Mouse (Mus musculus) kidney, embryonic 15.5 days (tissue): ENCODE results near the gene Stxbp4. TPM values are rescaled to one million over a fixed set of nuclear protein-coding genes. Genes with fewer than 3 reads are reported as not detected.

Experiments
- ATAC-seq: fragments of 200-750 bp; cut with Nextera tagmentation; replicated peaks from 2 replicates; pipeline ENCODE4 v1.8.0; 2017; ENCODE audit warnings: moderate TSS enrichment; ENCODE audit not compliant: low FRiP score
- H3K27ac ChIP-seq: fragments of 300-500 bp; sonication (generic); 2 replicates; pipeline ENCODE4 v1.5.1; 2015; ENCODE audit warnings: mild to moderate bottlenecking, inconsistent platforms
- H3K27me3 ChIP-seq: fragments of 300-500 bp; sonication (generic); 2 replicates; pipeline ENCODE4 v1.6.1; 2015; ENCODE audit warnings: inconsistent platforms
- H3K36me3 ChIP-seq: fragments of 300-500 bp; sonication (generic); 2 replicates; pipeline ENCODE4 v1.6.1; 2015; ENCODE audit warnings: inconsistent platforms
- H3K4me1 ChIP-seq: fragments of 300-500 bp; sonication (generic); 2 replicates; pipeline ENCODE4 v1.6.1; 2015; ENCODE audit warnings: inconsistent platforms
- H3K4me2 ChIP-seq: fragments of 300-500 bp; sonication (generic); 2 replicates; pipeline ENCODE4 v1.6.1; 2015; ENCODE audit warnings: moderate library complexity, mild to moderate bottlenecking, inconsistent platforms
- H3K4me3 ChIP-seq: fragments of 300-500 bp; sonication (generic); replicated peaks from 2 replicates; pipeline ENCODE4 v1.5.1; 2015; ENCODE audit warnings: mild to moderate bottlenecking, inconsistent platforms
- H3K9ac ChIP-seq: fragments of 300-500 bp; sonication (generic); 2 replicates; pipeline ENCODE4 v1.6.1; 2015; ENCODE audit warnings: mild to moderate bottlenecking, inconsistent platforms
- H3K9me3 ChIP-seq: fragments of 300-500 bp; sonication (generic); replicated peaks from 2 replicates; pipeline ENCODE4 v1.6.1; 2016; ENCODE audit warnings: inconsistent platforms
- WGBS: fragments of 180-500 bp; shearing (Covaris S2); methylation state at CpG from one replicate; pipeline ENCODE4 v1.1.7; 2015; ENCODE audit warnings: mixed read lengths; 5-methylcytosine and 5-hydroxymethylcytosine counted together
- polyA plus RNA-seq: library from polyadenylated mRNA; unstranded; fragments of >200 nt; fragmentation: Nextera tagmentation; extraction: Ambion mirVana; gene quantifications from 2 replicates; pipeline ENCODE4 v1.2.1, GENCODE M21; 2015

Gene Stxbp4
- polyA plus RNA-seq, 1 experiment from 2014 or later: 28.0 TPM

DNA sequence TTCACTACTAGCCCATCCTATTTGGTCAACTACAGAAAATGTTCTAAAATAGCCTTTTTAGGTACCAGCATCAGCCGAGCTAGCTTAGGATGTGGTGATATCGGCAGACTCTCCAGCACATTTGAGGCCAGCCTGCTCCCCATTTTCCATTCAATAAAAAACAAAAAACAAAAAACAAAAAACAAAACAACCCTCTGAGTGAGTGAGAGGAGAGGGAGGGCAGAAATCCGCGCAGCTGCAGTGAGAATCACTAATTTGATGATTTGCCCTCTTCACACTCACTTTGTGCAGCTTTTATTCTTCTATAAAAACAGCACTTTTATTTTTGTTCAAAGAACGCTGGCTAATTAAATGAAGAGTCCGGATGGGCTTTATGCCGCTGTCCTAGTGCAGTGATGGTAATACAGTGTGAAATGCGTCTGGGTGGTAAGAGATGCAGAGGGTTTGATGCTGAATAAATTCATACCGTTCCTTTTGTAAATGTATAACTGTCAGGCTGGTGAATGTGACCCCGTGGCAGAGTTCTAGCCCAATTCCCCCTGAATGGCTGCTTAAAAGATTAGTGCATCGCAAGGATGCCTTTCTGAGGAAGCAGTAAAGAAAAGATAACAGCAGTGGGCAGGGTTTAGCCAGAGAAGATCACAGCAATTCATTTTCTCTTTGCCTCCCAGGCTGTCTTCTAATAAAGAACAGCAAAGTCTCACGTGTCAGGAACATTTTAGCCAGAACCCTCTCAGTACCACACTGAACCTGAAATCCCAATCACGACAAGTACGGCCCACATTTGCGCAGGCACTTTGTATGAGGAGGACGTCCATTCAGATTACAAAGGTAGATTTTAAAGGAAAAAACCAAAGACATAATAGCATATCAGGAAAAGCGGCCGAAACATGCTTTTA is 85.3 kb downstream of the Stxbp4 start:
- Histone ChIP-seq H3K9ac (no peak overlapping the region), H3K36me3 (no peaks in the 10 kb centered on the region), H3K4me2 (no peak overlapping the region), H3K27ac (no peak overlapping the region), H3K4me3 (no peak overlapping the region), H3K9me3 (no peaks in the 10 kb centered on the region), H3K27me3 (no peaks in the 10 kb centered on the region), H3K4me1 (0 out of 2 replicates have a peak, but pooled peaks cover 12% of the 10 kb centered on the region)
- no peak for ATAC-seq
- WGBS: 80% methylated on average over 18 of the region's 18 CpGs

GRCm38 (mm10) chr11:90548560-90548959 is 89.3 kb downstream of the Stxbp4 start:
- no peak overlapping the region for H3K4me3 ChIP-seq
- H3K27me3 ChIP-seq: no peaks in the 10 kb centered on the region
- ATAC-seq: no peak

DNA sequence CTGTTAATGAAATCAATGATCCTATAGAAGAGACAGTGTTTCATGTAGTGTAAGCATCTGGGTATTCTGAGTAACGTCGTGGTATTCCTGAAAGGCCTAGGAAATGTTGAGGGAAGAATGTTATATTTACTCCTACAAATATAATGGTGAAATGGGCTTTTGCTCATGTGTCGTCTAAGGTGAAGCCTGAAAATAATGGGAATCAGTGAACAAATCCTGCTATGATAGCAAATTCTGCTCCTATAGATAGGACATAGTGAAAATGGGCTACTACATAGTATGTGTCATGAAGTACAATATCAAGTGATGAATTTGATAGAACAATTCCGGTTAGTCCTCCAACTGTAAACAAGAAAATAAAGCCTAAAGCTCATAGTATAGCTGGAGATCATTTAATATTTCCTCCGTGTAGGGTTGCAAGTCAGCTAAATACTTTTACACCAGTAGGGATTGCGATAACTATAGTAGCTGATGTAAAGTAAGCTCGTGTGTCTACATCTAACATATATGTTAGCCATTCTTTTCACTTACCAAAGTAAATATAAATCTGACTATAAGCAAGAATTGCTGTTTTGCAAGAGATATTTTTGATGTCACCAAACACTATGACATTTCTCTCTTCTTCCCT is 99.1 kb downstream of the Stxbp4 start:
- WGBS: 93% methylated on average over 7 of the region's 7 CpGs
- no peak overlapping the region for H3K9ac ChIP-seq
- no peaks in the 10 kb centered on the region for H3K4me1 ChIP-seq
- ATAC-seq: no peak
- H3K4me2 ChIP-seq: no peak overlapping the region
- peaks cover 18% of the 10 kb centered on the region for H3K36me3 ChIP-seq
- H3K9me3 ChIP-seq: no peaks in the 10 kb centered on the region
- H3K27me3 ChIP-seq: no peaks in the 10 kb centered on the region
- H3K27ac ChIP-seq: no peak overlapping the region
- no peak overlapping the region for H3K4me3 ChIP-seq

More at GRCm38 (mm10) chr11:90548560-90548959, 89.3 kb downstream of the Stxbp4 start:
- WGBS: 67% methylated on average over 13 of the region's 13 CpGs
- Histone ChIP-seq H3K9me3 (no peaks in the 10 kb centered on the region), H3K4me1 (0 out of 2 replicates have a peak, but pooled peaks cover 7% of the 10 kb centered on the region), H3K4me2 (no peak overlapping the region), H3K36me3 (peaks cover 9% of the 10 kb centered on the region), H3K9ac (no peak overlapping the region), H3K27ac (no peak overlapping the region)

GRCm38 (mm10) chr11:90525311-90525710 is 112.6 kb downstream of the Stxbp4 start:
- Histone ChIP-seq H3K27ac (no peak overlapping the region), H3K4me2 (no peak overlapping the region), H3K4me1 (no peaks in the 10 kb centered on the region), H3K9me3 (no peaks in the 10 kb centered on the region), H3K36me3 (peaks cover 20% of the 10 kb centered on the region), H3K4me3 (no peak overlapping the region), H3K9ac (no peak overlapping the region), H3K27me3 (no peaks in the 10 kb centered on the region)
- ATAC-seq: no peak
- WGBS: 72% methylated on average over 2 of the region's 2 CpGs

- WGBS: 57% methylated on average over 8 of the region's 8 CpGs
- Histone ChIP-seq H3K4me3 (no peak overlapping the region), H3K27ac (no peak overlapping the region), H3K36me3 (peaks cover 20% of the 10 kb centered on the region), H3K4me1 (no peaks in the 10 kb centered on the region), H3K9ac (no peak overlapping the region), H3K4me2 (no peak overlapping the region), H3K27me3 (no peaks in the 10 kb centered on the region), H3K9me3 (no peaks in the 10 kb centered on the region)
- ATAC-seq: no peak
These were observed 116.8 kb downstream of the Stxbp4 start for GRCm38 (mm10) chr11:90521040-90521439.

- ATAC-seq: no peak
- H3K36me3 ChIP-seq: peaks cover 16% of the 10 kb centered on the region
- no peak overlapping the region for H3K4me2 ChIP-seq
- no peak overlapping the region for H3K4me3 ChIP-seq
- H3K27ac ChIP-seq: no peak overlapping the region
- no peaks in the 10 kb centered on the region for H3K9me3 ChIP-seq
- no peaks in the 10 kb centered on the region for H3K27me3 ChIP-seq
- no peaks in the 10 kb centered on the region for H3K4me1 ChIP-seq
- no peak overlapping the region for H3K9ac ChIP-seq
- WGBS: 91% methylated on average over 1 of the region's 1 CpGs
These were observed 120.1 kb downstream of the Stxbp4 start for GRCm38 (mm10) chr11:90517750-90518149.

DNA sequence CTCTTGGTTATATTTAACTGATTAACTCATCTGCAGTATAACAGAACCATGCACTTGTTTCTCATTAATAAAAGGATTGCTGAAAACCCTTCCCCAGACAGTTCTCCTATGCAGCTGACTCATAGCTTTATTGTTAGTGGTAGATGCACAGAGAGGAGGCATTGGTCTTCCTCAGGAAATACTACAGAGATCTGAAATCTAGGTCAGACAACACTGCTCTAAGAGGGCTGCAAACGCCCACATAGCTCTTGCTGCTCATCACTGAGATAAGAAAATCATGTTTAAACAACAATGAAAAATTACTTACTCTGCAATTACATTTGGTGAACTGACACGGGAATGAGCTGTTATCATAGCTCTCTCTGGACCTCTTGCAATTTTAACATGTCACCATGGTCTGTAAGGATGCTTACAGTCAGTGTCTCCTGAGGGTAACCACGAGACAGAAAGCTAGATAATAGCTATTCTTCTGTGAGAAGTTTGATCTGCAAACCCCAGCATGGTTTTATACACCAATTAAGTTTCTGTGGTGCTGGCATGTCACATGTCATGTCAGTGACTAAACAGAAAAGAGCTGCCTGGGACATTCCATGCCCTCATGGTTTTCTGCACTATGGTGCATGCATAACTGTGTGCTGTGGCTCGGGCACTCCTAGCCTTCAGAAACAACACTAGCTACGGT is 125.2 kb downstream of the Stxbp4 start:
- no peak overlapping the region for H3K4me2 ChIP-seq
- H3K9me3 ChIP-seq: no peaks in the 10 kb centered on the region
- H3K27me3 ChIP-seq: no peaks in the 10 kb centered on the region
- H3K4me1 ChIP-seq: no peaks in the 10 kb centered on the region
- 0 out of 2 replicates have a peak, but pooled peaks cover 3% of the 10 kb centered on the region for H3K36me3 ChIP-seq
- no peak overlapping the region for H3K9ac ChIP-seq
- H3K27ac ChIP-seq: no peak overlapping the region
- no peak for ATAC-seq
- 76% methylated on average over 5 of the region's 5 CpGs for WGBS
- H3K4me3 ChIP-seq: no peak overlapping the region

- no peak for ATAC-seq
- Histone ChIP-seq H3K27ac (no peak overlapping the region), H3K9me3 (no peaks in the 10 kb centered on the region), H3K4me2 (no peak overlapping the region), H3K4me3 (no peak overlapping the region), H3K4me1 (no peaks in the 10 kb centered on the region), H3K27me3 (no peaks in the 10 kb centered on the region), H3K9ac (no peak overlapping the region), H3K36me3 (peaks cover 2% of the 10 kb centered on the region; the same call in 1 of the 2 replicates)
- WGBS: 72% methylated on average over 4 of the region's 4 CpGs
These were observed 136.0 kb downstream of the Stxbp4 start for GRCm38 (mm10) chr11:90501846-90502245.

DNA sequence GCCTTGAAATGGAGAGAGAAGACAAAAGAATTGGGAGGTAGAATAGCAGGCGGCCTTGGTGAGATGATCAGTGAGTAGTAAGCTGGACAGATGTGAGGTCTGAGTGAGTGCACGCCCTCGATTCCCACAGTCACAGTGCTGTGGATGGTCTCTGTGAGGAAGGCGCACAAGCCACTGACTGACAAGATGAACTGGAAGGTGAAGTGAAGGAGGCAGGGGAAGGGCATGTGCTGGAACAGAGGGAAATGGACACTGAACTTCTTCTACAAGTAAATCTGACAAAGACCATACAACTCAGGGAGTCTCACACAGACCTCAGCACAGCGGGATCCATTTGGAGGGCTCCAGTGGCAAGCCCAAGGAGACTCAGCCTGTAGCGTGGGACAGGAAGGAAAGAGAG is 138.0 kb downstream of the Stxbp4 start:
- no peaks in the 10 kb centered on the region for H3K9me3 ChIP-seq
- H3K4me1 ChIP-seq: no peaks in the 10 kb centered on the region
- no peaks in the 10 kb centered on the region for H3K27me3 ChIP-seq
- H3K9ac ChIP-seq: no peak overlapping the region
- no peak for ATAC-seq
- WGBS: 91% methylated on average over 6 of the region's 6 CpGs
- no peak overlapping the region for H3K27ac ChIP-seq
- no peak overlapping the region for H3K4me3 ChIP-seq
- no peak overlapping the region for H3K4me2 ChIP-seq
- no peaks in the 10 kb centered on the region for H3K36me3 ChIP-seq

DNA sequence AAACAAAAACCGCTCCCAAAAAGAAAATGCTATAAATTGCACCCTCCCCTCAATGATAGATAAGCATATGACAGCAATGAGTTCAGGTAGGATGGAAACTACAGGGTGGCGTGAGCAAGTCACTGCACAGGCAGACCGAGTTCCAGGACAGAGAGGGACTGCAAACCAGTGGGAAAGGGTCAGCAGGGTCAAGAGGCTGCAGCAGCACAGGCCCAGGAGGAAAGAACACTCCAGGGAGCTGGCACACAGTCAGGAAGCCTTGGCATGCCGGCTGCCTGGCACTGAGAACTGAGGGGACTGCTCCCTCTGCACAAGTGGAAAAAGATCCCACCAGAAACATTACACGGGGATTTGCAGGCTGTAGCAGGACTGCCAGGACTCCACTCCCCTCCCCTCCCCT is 139.4 kb downstream of the Stxbp4 start:
- Histone ChIP-seq H3K4me2 (no peak overlapping the region), H3K27me3 (no peaks in the 10 kb centered on the region), H3K4me3 (no peak overlapping the region), H3K9ac (no peak overlapping the region), H3K4me1 (no peaks in the 10 kb centered on the region), H3K9me3 (no peaks in the 10 kb centered on the region), H3K36me3 (peaks cover 9% of the 10 kb centered on the region), H3K27ac (no peak overlapping the region)
- WGBS: 77% methylated on average over 5 of the region's 5 CpGs
- no peak for ATAC-seq

DNA sequence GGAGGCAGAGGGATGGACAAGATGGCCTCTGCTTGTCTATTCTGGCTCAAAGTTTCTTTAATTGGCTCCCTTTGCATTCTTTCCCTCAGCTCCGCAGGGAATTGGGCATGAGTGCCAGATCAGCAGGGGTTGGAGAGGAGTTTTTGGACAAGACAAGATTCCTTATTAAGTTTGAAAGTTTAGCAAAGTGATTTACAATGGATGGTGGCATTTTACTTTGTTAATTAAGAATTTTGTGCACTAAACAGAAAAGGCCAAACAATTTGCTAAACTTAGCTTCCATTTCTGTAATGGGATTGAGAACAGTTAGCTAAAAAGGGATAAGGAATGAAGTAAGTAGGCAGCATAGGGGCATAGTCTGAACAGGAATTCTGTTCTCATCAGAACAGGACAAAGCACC is 142.9 kb downstream of the Stxbp4 start:
- Histone ChIP-seq H3K4me3 (no peak overlapping the region), H3K4me2 (no peak overlapping the region), H3K9me3 (no peaks in the 10 kb centered on the region), H3K9ac (no peak overlapping the region), H3K36me3 (peaks cover 19% of the 10 kb centered on the region), H3K4me1 (no peaks in the 10 kb centered on the region), H3K27me3 (no peaks in the 10 kb centered on the region), H3K27ac (no peak overlapping the region)
- WGBS: 87% methylated on average over 1 of the region's 1 CpGs
- ATAC-seq: no peak

GRCm38 (mm10) chr11:90492511-90492910 is 145.4 kb downstream of the Stxbp4 start:
- H3K27ac ChIP-seq: no peak overlapping the region
- no peak overlapping the region for H3K4me2 ChIP-seq
- no peaks in the 10 kb centered on the region for H3K9me3 ChIP-seq
- WGBS: 90% methylated on average over 4 of the region's 4 CpGs
- no peaks in the 10 kb centered on the region for H3K27me3 ChIP-seq
- H3K4me1 ChIP-seq: no peaks in the 10 kb centered on the region
- H3K36me3 ChIP-seq: peaks cover 22% of the 10 kb centered on the region
- ATAC-seq: no peak
- no peak overlapping the region for H3K9ac ChIP-seq
- no peak overlapping the region for H3K4me3 ChIP-seq
